Mouse (Mus musculus): ENCODE data around the gene Igsf6. TPM values are rescaled to one million over a fixed set of nuclear protein-coding genes. Genes with fewer than 3 reads are reported as not detected.
"Not testable (repeated sequence)": the region's sequence is repeated elsewhere in the genome, so short reads cannot be mapped to it uniquely, and the experiment has no call there.

Igsf6 gene
- total RNA-seq, 2 experiments from 2014 or later: 0.40 to 0.50 TPM

GRCm38 (mm10) chr7:121059477-121060218, 14.7 kb downstream of the Igsf6 start:
- DNase-seq (ENCODE audit: low spot score): no peak

- DNase-seq (ENCODE audit: low spot score): no peak
Measured at GRCm38 (mm10) chr7:121053071-121053470, 21.3 kb downstream of the Igsf6 start.

- DNase-seq (ENCODE audit: low spot score): no peak
Measured at GRCm38 (mm10) chr7:121047624-121048023, 26.7 kb downstream of the Igsf6 start.

GRCm38 (mm10) chr7:121045671-121046453, 28.5 kb downstream of the Igsf6 start:
- DNase-seq (ENCODE audit: low spot score): no peak

GRCm38 (mm10) chr7:121044251-121044650, 30.1 kb downstream of the Igsf6 start:
- DNase-seq (ENCODE audit: low spot score): no peak

GRCm38 (mm10) chr7:121043510-121043909, 30.9 kb downstream of the Igsf6 start:
- DNase-seq (ENCODE audit: low spot score): no peak

- DNase-seq (ENCODE audit: low spot score): no peak
Measured at GRCm38 (mm10) chr7:121043004-121043403, 31.4 kb downstream of the Igsf6 start.

GRCm38 (mm10) chr7:121041989-121042388, 32.4 kb downstream of the Igsf6 start:
- DNase-seq (ENCODE audit: low spot score): no peak

- DNase-seq (ENCODE audit: low spot score): no peak
Measured at GRCm38 (mm10) chr7:121040595-121040994, 33.8 kb downstream of the Igsf6 start.

- DNase-seq (ENCODE audit: low spot score): peak; percentile 9
Measured at GRCm38 (mm10) chr7:121035161-121035721, 39.1 kb downstream of the Igsf6 start.

GRCm38 (mm10) chr7:121034701-121035141, 39.7 kb downstream of the Igsf6 start:
- no peak for DNase-seq (ENCODE audit: low spot score)

- DNase-seq (ENCODE audit: low spot score): peak; percentile 92
Measured at GRCm38 (mm10) chr7:121033856-121034652, 40.3 kb downstream of the Igsf6 start, which contains the start of gene Mettl9. TSS of gene Mettl9 (plus strand) at chr7:121034445.

GRCm38 (mm10) chr7:121029947-121030346, 44.4 kb downstream of the Igsf6 start:
- not testable (repeated sequence) for DNase-seq (ENCODE audit: low spot score)

GRCm38 (mm10) chr7:121026300-121026699, 48.1 kb downstream of the Igsf6 start:
- no peak for DNase-seq (ENCODE audit: low spot score)

GRCm38 (mm10) chr7:121025221-121026008, 49.0 kb downstream of the Igsf6 start:
- DNase-seq (ENCODE audit: low spot score): no peak

- no peak for DNase-seq (ENCODE audit: low spot score)
Measured at GRCm38 (mm10) chr7:121020277-121020676, 54.1 kb downstream of the Igsf6 start.

- DNase-seq (ENCODE audit: low spot score): no peak
Measured at GRCm38 (mm10) chr7:121018778-121019177, 55.6 kb downstream of the Igsf6 start.

GRCm38 (mm10) chr7:121014486-121014885, 59.9 kb downstream of the Igsf6 start:
- DNase-seq (ENCODE audit: low spot score): no peak
